Mouse (Mus musculus) E14TG2a.4 (cell line): ENCODE results near the gene Trabd2b.

Experiments used
- H3K27me3 ChIP-seq: 2 replicates; pipeline ENCODE4 v1.6.1; 2014; ENCODE audit warnings: low read length, control low read depth; ENCODE audit not compliant: insufficient read depth
- H3K36me3 ChIP-seq: 2 replicates; pipeline ENCODE4 v1.6.1; 2014; ENCODE audit warnings: low read length, control low read depth; ENCODE audit not compliant: insufficient read depth
- H3K4me1 ChIP-seq: replicated peaks from 2 replicates; pipeline ENCODE4 v1.6.1; 2014; ENCODE audit warnings: low read depth, low read length, control low read depth
- H3K4me3 ChIP-seq: replicated peaks from 2 replicates; pipeline ENCODE4 v1.5.1; 2014; ENCODE audit warnings: mild to moderate bottlenecking, low read length
- H3K9me3 ChIP-seq: 2 replicates; pipeline ENCODE4 v1.6.1; 2014; ENCODE audit warnings: low read length, control low read depth
- CTCF ChIP-seq: conservative IDR thresholded peaks from 2 replicates; pipeline ENCODE4 v1.5.1; 2014; ENCODE audit warnings: low read length
- NANOG ChIP-seq: IDR thresholded peaks from 2 replicates; pipeline ENCODE4 v1.6.1; 2014; ENCODE audit warnings: borderline replicate concordance, low read length, mixed read lengths
- POU5F1 ChIP-seq: IDR thresholded peaks from 2 replicates; pipeline ENCODE4 v1.6.1; 2014; ENCODE audit warnings: low read length, borderline replicate concordance

Gene Trabd2b

GRCm38 (mm10) chr4:114584686-114585085, 178.2 kb downstream of the Trabd2b start:
- Histone ChIP-seq H3K36me3 (no peaks in the 10 kb centered on the region), H3K9me3 (no peaks in the 10 kb centered on the region), H3K4me3 (no peak overlapping the region), H3K27me3 (no peaks in the 10 kb centered on the region), H3K4me1 (no peaks in the 10 kb centered on the region)
- TF ChIP-seq CTCF (no peak), NANOG (no peak), POU5F1 (no peak)

GRCm38 (mm10) chr4:114593554-114594215, 187.2 kb downstream of the Trabd2b start:
- H3K36me3 ChIP-seq: no peaks in the 10 kb centered on the region
- no peak overlapping the region for H3K4me3 ChIP-seq
- H3K9me3 ChIP-seq: peaks cover 15% of the 10 kb centered on the region
- H3K4me1 ChIP-seq: no peaks in the 10 kb centered on the region
- TF ChIP-seq POU5F1: no peak
- TF ChIP-seq NANOG: no peak
- TF ChIP-seq CTCF: no peak
- H3K27me3 ChIP-seq: peaks cover 14% of the 10 kb centered on the region

- no peak overlapping the region for H3K4me3 ChIP-seq
- H3K9me3 ChIP-seq: peaks cover 16% of the 10 kb centered on the region
- no peaks in the 10 kb centered on the region for H3K36me3 ChIP-seq
- TF ChIP-seq CTCF: no peak
- TF ChIP-seq NANOG: no peak
- no peak for TF ChIP-seq POU5F1
- no peaks in the 10 kb centered on the region for H3K4me1 ChIP-seq
- peaks cover 14% of the 10 kb centered on the region for H3K27me3 ChIP-seq
These were observed 188.7 kb downstream of the Trabd2b start for GRCm38 (mm10) chr4:114595188-114595701.

- Histone ChIP-seq H3K9me3 (peaks cover 22% of the 10 kb centered on the region), H3K4me1 (no peaks in the 10 kb centered on the region), H3K36me3 (no peaks in the 10 kb centered on the region), H3K27me3 (peaks cover 13% of the 10 kb centered on the region), H3K4me3 (no peak overlapping the region)
- no peak for TF ChIP-seq NANOG
- TF ChIP-seq POU5F1: no peak
- TF ChIP-seq CTCF: peak; percentile 34
These were observed 192.6 kb downstream of the Trabd2b start for GRCm38 (mm10) chr4:114599121-114599520.

GRCm38 (mm10) chr4:114601201-114602009, 194.9 kb downstream of the Trabd2b start:
- TF ChIP-seq NANOG (no peak), CTCF (no peak), POU5F1 (no peak)
- H3K27me3 ChIP-seq: peaks cover 9% of the 10 kb centered on the region; the same call in 1 of the 2 replicates
- no peak overlapping the region for H3K4me3 ChIP-seq
- H3K4me1 ChIP-seq: no peaks in the 10 kb centered on the region
- no peaks in the 10 kb centered on the region for H3K36me3 ChIP-seq
- peaks cover 14% of the 10 kb centered on the region for H3K9me3 ChIP-seq

GRCm38 (mm10) chr4:114605670-114606069, 199.1 kb downstream of the Trabd2b start:
- no peak for TF ChIP-seq CTCF
- no peak for TF ChIP-seq POU5F1
- TF ChIP-seq NANOG: no peak
- H3K4me3 ChIP-seq: no peak overlapping the region
- H3K27me3 ChIP-seq: 0 out of 2 replicates have a peak, but pooled peaks cover 3% of the 10 kb centered on the region
- no peaks in the 10 kb centered on the region for H3K4me1 ChIP-seq
- no peaks in the 10 kb centered on the region for H3K36me3 ChIP-seq
- H3K9me3 ChIP-seq: peaks cover 2% of the 10 kb centered on the region; the same call in 1 of the 2 replicates

GRCm38 (mm10) chr4:114607873-114608272, 201.3 kb downstream of the Trabd2b start:
- TF ChIP-seq CTCF (no peak), POU5F1 (no peak), NANOG (no peak)
- no peaks in the 10 kb centered on the region for H3K36me3 ChIP-seq
- no peaks in the 10 kb centered on the region for H3K9me3 ChIP-seq
- H3K27me3 ChIP-seq: peaks cover 11% of the 10 kb centered on the region
- H3K4me1 ChIP-seq: no peaks in the 10 kb centered on the region
- H3K4me3 ChIP-seq: no peak overlapping the region

- TF ChIP-seq NANOG (no peak), CTCF (no peak), POU5F1 (no peak)
- no peaks in the 10 kb centered on the region for H3K9me3 ChIP-seq
- H3K27me3 ChIP-seq: peaks cover 13% of the 10 kb centered on the region
These were observed 202.8 kb downstream of the Trabd2b start for GRCm38 (mm10) chr4:114609297-114609696.

More at GRCm38 (mm10) chr4:114609297-114609696, 202.8 kb downstream of the Trabd2b start:
- Histone ChIP-seq H3K36me3 (no peaks in the 10 kb centered on the region), H3K4me3 (no peak overlapping the region), H3K4me1 (no peaks in the 10 kb centered on the region)
